Mouse (Mus musculus): ENCODE results near the gene Mpp3. TPM values are rescaled to one million over a fixed set of nuclear protein-coding genes. Genes with fewer than 3 reads are reported as not detected.

Mpp3 gene
- polyA plus RNA-seq, 1 experiment from 2014 or later: 3.2 TPM

GRCm38 (mm10) chr11:101976949-101977348 is 51.3 kb downstream of the Mpp3 start:
- Histone ChIP-seq H3K9me3 (ENCODE audit: control insufficient read depth, low read length) (no peaks in the 10 kb centered on the region), H3K36me3 (ENCODE audit: control insufficient read depth, insufficient read depth, low read length) (peaks cover 13% of the 10 kb centered on the region), H3K4me3 (ENCODE audit: low read depth, low read length) (no peak overlapping the region), H3K27ac (ENCODE audit: low read depth, low read length) (no peak overlapping the region), H3K27me3 (replicated peaks; ENCODE audit: control insufficient read depth, insufficient read depth, low read length) (no peaks in the 10 kb centered on the region), H3K9ac (ENCODE audit: low read depth, low read length) (no peak overlapping the region), H3K4me2 (no peak overlapping the region), H3K4me1 (replicated peaks; ENCODE audit: control insufficient read depth, insufficient read depth, low read length) (no peaks in the 10 kb centered on the region)
- ATAC-seq (replicated peaks; ENCODE audit: low FRiP score): no peak
- no peak for DNase-seq (ENCODE audit: low spot score)
- WGBS: 90% methylated on average over 7 of the region's 7 CpGs

GRCm38 (mm10) chr11:101974923-101975322 is 53.3 kb downstream of the Mpp3 start:
- 54% methylated on average over 9 of the region's 9 CpGs for WGBS
- Histone ChIP-seq H3K27ac (ENCODE audit: low read depth, low read length) (no peak overlapping the region), H3K4me1 (replicated peaks; ENCODE audit: control insufficient read depth, insufficient read depth, low read length) (no peaks in the 10 kb centered on the region), H3K27me3 (replicated peaks; ENCODE audit: control insufficient read depth, insufficient read depth, low read length) (no peaks in the 10 kb centered on the region), H3K4me3 (ENCODE audit: low read depth, low read length) (no peak overlapping the region), H3K9ac (ENCODE audit: low read depth, low read length) (no peak overlapping the region), H3K9me3 (ENCODE audit: control insufficient read depth, low read length) (no peaks in the 10 kb centered on the region), H3K36me3 (ENCODE audit: control insufficient read depth, insufficient read depth, low read length) (peaks cover 13% of the 10 kb centered on the region), H3K4me2 (no peak overlapping the region)
- ATAC-seq (replicated peaks; ENCODE audit: low FRiP score): no peak
- DNase-seq (ENCODE audit: low spot score): no peak

DNA sequence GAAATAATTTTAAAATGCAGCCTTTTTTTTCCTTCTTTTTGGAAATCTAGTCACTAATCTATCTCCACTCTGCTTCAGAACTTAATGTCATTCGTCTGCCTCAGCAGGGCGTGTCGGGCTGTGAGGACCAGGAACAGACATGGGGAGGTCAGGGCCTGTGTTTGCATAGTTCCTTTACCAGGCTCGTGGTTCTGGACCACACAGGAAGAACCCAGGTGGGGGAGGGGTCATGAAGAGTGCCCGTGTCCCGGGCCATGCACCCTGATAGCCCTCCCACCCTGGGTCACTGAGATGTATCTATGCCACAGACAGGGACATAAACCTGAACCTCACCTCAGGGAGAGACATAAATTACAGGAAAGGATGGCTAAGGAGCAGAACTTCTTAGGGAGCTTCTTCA is 54.1 kb downstream of the Mpp3 start:
- ATAC-seq (replicated peaks; ENCODE audit: low FRiP score) (no peak), DNase-seq (ENCODE audit: low spot score) (no peak)
- Histone ChIP-seq H3K36me3 (ENCODE audit: control insufficient read depth, insufficient read depth, low read length) (peaks cover 13% of the 10 kb centered on the region), H3K27me3 (replicated peaks; ENCODE audit: control insufficient read depth, insufficient read depth, low read length) (no peaks in the 10 kb centered on the region), H3K4me2 (no peak overlapping the region), H3K4me1 (replicated peaks; ENCODE audit: control insufficient read depth, insufficient read depth, low read length) (no peaks in the 10 kb centered on the region), H3K9ac (ENCODE audit: low read depth, low read length) (no peak overlapping the region), H3K27ac (ENCODE audit: low read depth, low read length) (no peak overlapping the region), H3K9me3 (ENCODE audit: control insufficient read depth, low read length) (no peaks in the 10 kb centered on the region), H3K4me3 (ENCODE audit: low read depth, low read length) (no peak overlapping the region)
- WGBS: 51% methylated on average over 6 of the region's 6 CpGs

- H3K9me3 ChIP-seq (ENCODE audit: control insufficient read depth, low read length): no peaks in the 10 kb centered on the region
- ATAC-seq (replicated peaks; ENCODE audit: low FRiP score) (no peak), DNase-seq (ENCODE audit: low spot score) (no peak)
- 80% methylated on average over 9 of the region's 9 CpGs for WGBS
- peaks cover 7% of the 10 kb centered on the region for H3K36me3 ChIP-seq (ENCODE audit: control insufficient read depth, insufficient read depth, low read length)
- H3K4me1 ChIP-seq (replicated peaks; ENCODE audit: control insufficient read depth, insufficient read depth, low read length): no peaks in the 10 kb centered on the region
- peaks cover 3% of the 10 kb centered on the region; the same call in 1 of the 2 replicates for H3K27me3 ChIP-seq (replicated peaks; ENCODE audit: control insufficient read depth, insufficient read depth, low read length)
- no peak overlapping the region for H3K4me3 ChIP-seq (ENCODE audit: low read depth, low read length)
- no peak overlapping the region for H3K9ac ChIP-seq (ENCODE audit: low read depth, low read length)
- no peak overlapping the region for H3K27ac ChIP-seq (ENCODE audit: low read depth, low read length)
- no peak overlapping the region for H3K4me2 ChIP-seq
Measured at GRCm38 (mm10) chr11:101973496-101973895, 54.8 kb downstream of the Mpp3 start.

- 90% methylated on average over 5 of the region's 5 CpGs for WGBS
- Histone ChIP-seq H3K4me2 (no peak overlapping the region), H3K36me3 (ENCODE audit: control insufficient read depth, insufficient read depth, low read length) (0 out of 2 replicates have a peak, but pooled peaks cover 6% of the 10 kb centered on the region), H3K4me1 (replicated peaks; ENCODE audit: control insufficient read depth, insufficient read depth, low read length) (no peaks in the 10 kb centered on the region), H3K9me3 (ENCODE audit: control insufficient read depth, low read length) (no peaks in the 10 kb centered on the region), H3K27me3 (replicated peaks; ENCODE audit: control insufficient read depth, insufficient read depth, low read length) (peaks cover 10% of the 10 kb centered on the region), H3K9ac (ENCODE audit: low read depth, low read length) (no peak overlapping the region), H3K4me3 (ENCODE audit: low read depth, low read length) (no peak overlapping the region), H3K27ac (ENCODE audit: low read depth, low read length) (no peak overlapping the region; the same call in 1 of the 2 replicates)
- DNase-seq (ENCODE audit: low spot score): no peak
- no peak for ATAC-seq (replicated peaks; ENCODE audit: low FRiP score)
Measured at GRCm38 (mm10) chr11:101972651-101973050, 55.6 kb downstream of the Mpp3 start.

DNA sequence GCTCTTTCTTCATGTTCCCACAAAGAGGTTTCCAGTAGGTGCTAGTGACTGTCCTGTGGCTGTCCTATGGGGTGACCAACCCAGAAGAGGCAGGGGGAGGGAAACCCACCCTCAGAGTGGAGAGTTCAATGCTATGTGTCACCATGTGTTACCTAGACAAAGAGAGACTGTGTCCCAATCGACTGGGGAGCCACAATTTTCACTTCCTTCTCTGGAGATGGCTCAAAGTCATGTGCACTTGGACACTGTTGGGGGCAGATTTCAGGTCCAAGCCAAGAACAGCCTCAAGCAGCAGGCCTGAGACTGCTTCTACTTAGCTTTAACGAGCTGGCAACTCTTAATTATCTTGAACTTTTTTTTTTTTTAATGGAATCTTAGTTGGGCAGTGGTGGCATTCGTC is 56.2 kb downstream of the Mpp3 start:
- Histone ChIP-seq H3K27me3 (replicated peaks; ENCODE audit: control insufficient read depth, insufficient read depth, low read length) (peaks cover 15% of the 10 kb centered on the region), H3K4me2 (no peak overlapping the region), H3K4me1 (replicated peaks; ENCODE audit: control insufficient read depth, insufficient read depth, low read length) (no peaks in the 10 kb centered on the region; the same call in 1 of the 2 replicates), H3K4me3 (ENCODE audit: low read depth, low read length) (no peak overlapping the region), H3K9ac (ENCODE audit: low read depth, low read length) (no peak overlapping the region), H3K36me3 (ENCODE audit: control insufficient read depth, insufficient read depth, low read length) (0 out of 2 replicates have a peak, but pooled peaks cover 6% of the 10 kb centered on the region), H3K9me3 (ENCODE audit: control insufficient read depth, low read length) (no peaks in the 10 kb centered on the region), H3K27ac (ENCODE audit: low read depth, low read length) (no peak overlapping the region)
- 63% methylated on average over 3 of the region's 3 CpGs for WGBS
- ATAC-seq (replicated peaks; ENCODE audit: low FRiP score) (no peak), DNase-seq (ENCODE audit: low spot score) (no peak)

DNA sequence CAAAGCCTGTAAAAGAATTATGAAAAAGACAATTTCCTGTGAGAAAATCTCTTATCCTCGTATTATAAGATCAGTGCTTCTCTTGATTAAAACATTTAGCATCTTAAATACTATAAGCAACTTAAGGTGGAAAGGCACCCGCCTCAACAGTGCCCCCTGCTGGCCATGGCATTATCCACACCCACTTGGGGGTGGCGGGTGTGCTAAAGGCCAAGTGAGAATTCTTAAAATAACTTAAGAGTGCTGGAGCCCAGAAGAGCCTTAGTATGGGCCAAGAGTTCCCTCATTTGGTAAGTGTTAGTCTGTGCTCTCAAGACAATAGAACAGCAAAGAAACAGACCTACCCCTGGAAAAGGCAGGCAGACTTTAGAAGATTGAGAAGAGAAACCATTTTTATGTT is 56.9 kb downstream of the Mpp3 start:
- WGBS: 37% methylated on average over 3 of the region's 3 CpGs
- Histone ChIP-seq H3K27ac (ENCODE audit: low read depth, low read length) (no peak overlapping the region), H3K9me3 (ENCODE audit: control insufficient read depth, low read length) (no peaks in the 10 kb centered on the region), H3K4me2 (no peak overlapping the region), H3K4me3 (ENCODE audit: low read depth, low read length) (no peak overlapping the region), H3K36me3 (ENCODE audit: control insufficient read depth, insufficient read depth, low read length) (0 out of 2 replicates have a peak, but pooled peaks cover 6% of the 10 kb centered on the region), H3K27me3 (replicated peaks; ENCODE audit: control insufficient read depth, insufficient read depth, low read length) (peaks cover 22% of the 10 kb centered on the region), H3K4me1 (replicated peaks; ENCODE audit: control insufficient read depth, insufficient read depth, low read length) (peaks cover 4% of the 10 kb centered on the region; the same call in 1 of the 2 replicates), H3K9ac (ENCODE audit: low read depth, low read length) (no peak overlapping the region)
- ATAC-seq (replicated peaks; ENCODE audit: low FRiP score) (no peak), DNase-seq (ENCODE audit: low spot score) (no peak)

GRCm38 (mm10) chr11:101969835-101970234 is 58.4 kb downstream of the Mpp3 start:
- Histone ChIP-seq H3K4me1 (replicated peaks; ENCODE audit: control insufficient read depth, insufficient read depth, low read length) (peaks cover 4% of the 10 kb centered on the region; the same call in 1 of the 2 replicates), H3K9ac (ENCODE audit: low read depth, low read length) (no peak overlapping the region), H3K27me3 (replicated peaks; ENCODE audit: control insufficient read depth, insufficient read depth, low read length) (peaks cover 38% of the 10 kb centered on the region), H3K9me3 (ENCODE audit: control insufficient read depth, low read length) (no peaks in the 10 kb centered on the region), H3K4me2 (no peak overlapping the region), H3K27ac (ENCODE audit: low read depth, low read length) (no peak overlapping the region), H3K36me3 (ENCODE audit: control insufficient read depth, insufficient read depth, low read length) (0 out of 2 replicates have a peak, but pooled peaks cover 5% of the 10 kb centered on the region), H3K4me3 (ENCODE audit: low read depth, low read length) (no peak overlapping the region)
- ATAC-seq (replicated peaks; ENCODE audit: low FRiP score): no peak
- DNase-seq (ENCODE audit: low spot score): no peak
- 82% methylated on average over 13 of the region's 13 CpGs for WGBS

DNA sequence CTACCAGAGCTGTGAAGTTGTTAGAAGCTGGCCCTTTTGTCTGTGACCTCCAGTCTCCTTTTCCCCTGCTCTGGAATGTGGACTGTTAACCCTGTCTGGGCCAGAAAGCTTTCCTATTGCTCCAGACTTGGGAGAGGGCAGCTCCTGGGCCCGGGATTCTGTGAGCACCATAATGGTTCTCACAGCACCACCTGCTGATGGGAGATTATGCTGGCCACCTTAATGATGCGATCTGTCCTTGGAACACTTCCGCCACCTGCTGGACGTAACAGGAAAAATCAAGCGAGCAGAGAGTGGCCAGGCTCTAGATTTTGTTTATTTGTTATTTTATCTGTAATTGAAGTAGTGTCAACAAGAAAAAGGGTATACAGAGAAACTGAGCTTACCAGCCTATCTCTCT is 59.5 kb downstream of the Mpp3 start:
- H3K27ac ChIP-seq (ENCODE audit: low read depth, low read length): no peak overlapping the region
- H3K4me3 ChIP-seq (ENCODE audit: low read depth, low read length): no peak overlapping the region
- DNase-seq (ENCODE audit: low spot score) (peak; percentile 69), ATAC-seq (replicated peaks; ENCODE audit: low FRiP score) (peak; percentile 45; the same call in 1 of the 2 replicates)
- no peak overlapping the region for H3K9ac ChIP-seq (ENCODE audit: low read depth, low read length)
- peaks cover 48% of the 10 kb centered on the region for H3K27me3 ChIP-seq (replicated peaks; ENCODE audit: control insufficient read depth, insufficient read depth, low read length)
- peaks cover 4% of the 10 kb centered on the region; the same call in 1 of the 2 replicates for H3K4me1 ChIP-seq (replicated peaks; ENCODE audit: control insufficient read depth, insufficient read depth, low read length)
- H3K9me3 ChIP-seq (ENCODE audit: control insufficient read depth, low read length): no peaks in the 10 kb centered on the region
- WGBS: 2% methylated on average over 5 of the region's 5 CpGs
- 0 out of 2 replicates have a peak, but pooled peaks cover 2% of the 10 kb centered on the region for H3K36me3 ChIP-seq (ENCODE audit: control insufficient read depth, insufficient read depth, low read length)
- no peak overlapping the region for H3K4me2 ChIP-seq

Data from liver, embryonic 11.5 days (tissue).